ENCODE assay signal across 10 mouse cellular contexts in the genomic region with DNA sequence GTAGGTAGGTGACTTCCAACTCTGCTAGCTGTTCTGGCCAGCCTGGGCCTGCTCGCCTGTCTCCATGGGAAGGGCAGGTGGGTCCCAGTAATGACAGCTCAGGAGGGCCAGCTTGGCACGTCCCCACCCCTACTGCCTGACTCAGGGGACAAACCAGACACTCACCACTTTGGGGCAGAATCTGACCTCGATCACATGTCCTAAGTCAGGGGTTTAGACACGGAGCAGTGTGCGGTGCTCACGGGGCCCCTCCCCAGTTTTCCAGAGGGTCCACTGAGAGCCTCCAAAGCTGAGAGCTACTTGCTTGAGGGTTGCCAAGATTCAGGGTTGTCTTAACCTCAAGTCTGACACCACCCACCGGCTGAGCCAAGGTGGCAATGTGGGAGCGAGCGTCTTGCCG. TPM values are rescaled to one million over a fixed set of nuclear protein-coding genes. Genes with fewer than 3 reads are reported as not detected.
DNase-seq lines count a peak whose midpoint lies in the region; ATAC-seq lines count a peak whose summit lies in the region.
"Had no signal": no experiment of that assay in that cellular context is flagged by ENCODE, and none has a peak within 500 bp of the region (broad histone marks: within the 10 kb centered on the region; RNA-seq: fewer than 3 reads in every experiment).

No protein-coding gene starts in this region.

- no peak for DNase-seq in hindbrain, embryonic 14.5 days (ENCODE audit: low spot score)
- no peak for DNase-seq in hindbrain, embryonic 10.5 days (ENCODE audit: low spot score)
- peak; percentile 45 for DNase-seq in testis, postnatal 10 days (ENCODE audit: low spot score)
- DNase-seq in testis, postnatal 14 days (ENCODE audit: low spot score), result no peak
- no peak for DNase-seq in thymus, postnatal 25 days
- DNase-seq in kidney, adult 8-10 months, result no peak

- no peaks in the 10 kb centered on the region for H3K27me3 ChIP-seq in forebrain, embryonic 12.5 days
- no peaks in the 10 kb centered on the region for H3K27me3 ChIP-seq in forebrain, embryonic 16.5 days (replicated peaks; ENCODE audit: control insufficient read depth, insufficient read depth, low read length)
- H3K27me3 ChIP-seq in hindbrain, embryonic 14.5 days (ENCODE audit: control insufficient read depth, insufficient read depth, low read length), result no peaks in the 10 kb centered on the region
- H3K27me3 ChIP-seq in hindbrain, embryonic 10.5 days (ENCODE audit: insufficient read depth, poor library complexity, severe bottlenecking), result peaks cover 7% of the 10 kb centered on the region; the same call in 1 of the 2 replicates
- H3K27me3 ChIP-seq: megakaryocyte, embryonic 14.5 days had no signal

- H3K27ac ChIP-seq in forebrain, embryonic 12.5 days, result peak overlapping the region; percentile 84; the same call in 1 of the 2 replicates
- no peak overlapping the region for H3K27ac ChIP-seq in forebrain, embryonic 16.5 days (ENCODE audit: low read length)
- peak overlapping the region; percentile 77 for H3K27ac ChIP-seq in hindbrain, embryonic 14.5 days
- H3K27ac ChIP-seq in hindbrain, embryonic 10.5 days, result no peak overlapping the region

- peak; percentile 7; the same call in 1 of the 2 replicates for ATAC-seq in forebrain, embryonic 12.5 days (ENCODE audit: low FRiP score)
- no peak for ATAC-seq in forebrain, embryonic 16.5 days
- ATAC-seq in hindbrain, embryonic 14.5 days (ENCODE audit: low FRiP score), result no peak

- H3K9me3 ChIP-seq in forebrain, embryonic 12.5 days, result no peaks in the 10 kb centered on the region
- H3K9me3 ChIP-seq in forebrain, embryonic 16.5 days (ENCODE audit: control insufficient read depth, low read length), result no peaks in the 10 kb centered on the region
- H3K9me3 ChIP-seq in hindbrain, embryonic 14.5 days (ENCODE audit: control insufficient read depth, low read length), result no peaks in the 10 kb centered on the region
- H3K9me3 ChIP-seq in hindbrain, embryonic 10.5 days, result no peaks in the 10 kb centered on the region
- H3K9me3 ChIP-seq: megakaryocyte, embryonic 14.5 days had no signal

- H3K4me2 ChIP-seq in forebrain, embryonic 12.5 days, result no peak overlapping the region
- H3K4me2 ChIP-seq in forebrain, embryonic 16.5 days (ENCODE audit: low read length), result no peak overlapping the region
- no peak overlapping the region for H3K4me2 ChIP-seq in hindbrain, embryonic 14.5 days (replicated peaks)

- peaks cover 5% of the 10 kb centered on the region; the same call in 1 of the 2 replicates for H3K36me3 ChIP-seq in forebrain, embryonic 12.5 days (replicated peaks)
- no peaks in the 10 kb centered on the region for H3K36me3 ChIP-seq in forebrain, embryonic 16.5 days (ENCODE audit: control insufficient read depth, insufficient read depth)
- H3K36me3 ChIP-seq in hindbrain, embryonic 14.5 days (replicated peaks; ENCODE audit: control insufficient read depth, insufficient read depth), result no peaks in the 10 kb centered on the region
- peaks cover 23% of the 10 kb centered on the region for H3K36me3 ChIP-seq in hindbrain, embryonic 10.5 days

- peaks cover 57% of the 10 kb centered on the region for H3K4me1 ChIP-seq in forebrain, embryonic 12.5 days
- H3K4me1 ChIP-seq in forebrain, embryonic 16.5 days (replicated peaks; ENCODE audit: control insufficient read depth, insufficient read depth, low read length), result peaks cover 43% of the 10 kb centered on the region
- peaks cover 52% of the 10 kb centered on the region for H3K4me1 ChIP-seq in hindbrain, embryonic 14.5 days (replicated peaks; ENCODE audit: control insufficient read depth, insufficient read depth, low read length)
- H3K4me1 ChIP-seq in hindbrain, embryonic 10.5 days (replicated peaks), result peaks cover 42% of the 10 kb centered on the region

- 83% methylated on average over 10 of the region's 10 CpGs for WGBS in forebrain, embryonic 12.5 days
- 55% methylated on average over 10 of the region's 10 CpGs for WGBS in forebrain, embryonic 16.5 days
- 67% methylated on average over 10 of the region's 10 CpGs for WGBS in hindbrain, embryonic 14.5 days
- WGBS in hindbrain, embryonic 10.5 days, result 87% methylated on average over 10 of the region's 10 CpGs

- H3K4me3 ChIP-seq in forebrain, embryonic 12.5 days (replicated peaks), result no peak overlapping the region
- H3K4me3 ChIP-seq in forebrain, embryonic 16.5 days (replicated peaks; ENCODE audit: low read length), result no peak overlapping the region
- H3K4me3 ChIP-seq in hindbrain, embryonic 14.5 days (replicated peaks; ENCODE audit: low read length), result no peak overlapping the region
- no peak overlapping the region for H3K4me3 ChIP-seq in hindbrain, embryonic 10.5 days
- H3K4me3 ChIP-seq: megakaryocyte, embryonic 14.5 days had no signal

- H3K9ac ChIP-seq in forebrain, embryonic 12.5 days, result no peak overlapping the region
- H3K9ac ChIP-seq in forebrain, embryonic 16.5 days (replicated peaks; ENCODE audit: low read depth, low read length), result no peak overlapping the region
- no peak overlapping the region for H3K9ac ChIP-seq in hindbrain, embryonic 14.5 days

RNA-seq across cellular contexts. Expression of a gene that starts 6.7 kb away (rescaled TPM):
- polyA plus RNA-seq in forebrain, embryonic 12.5 days (2016; fragmentation: Nextera tagmentation; extraction: Ambion mirVana), result 75.3 and 90.6 TPM in 2 replicates
- 69.9 and 76.8 TPM in 2 replicates for polyA plus RNA-seq in forebrain, embryonic 16.5 days (2015; fragmentation: Nextera tagmentation; extraction: Ambion mirVana)
- 44.7 and 46.7 TPM in 2 replicates for polyA plus RNA-seq in hindbrain, embryonic 14.5 days (2014; fragmentation: Nextera tagmentation; extraction: Ambion mirVana)
- 51.4 and 61.3 TPM in 2 replicates for polyA plus RNA-seq in hindbrain, embryonic 10.5 days (2016; fragmentation: Nextera tagmentation; extraction: Ambion mirVana)

RNA-seq across cellular contexts. Expression of a gene that starts 21.9 kb away (rescaled TPM):
- not detected in 2 replicates for polyA plus RNA-seq in forebrain, embryonic 12.5 days (2016; fragmentation: Nextera tagmentation; extraction: Ambion mirVana)
- polyA plus RNA-seq in forebrain, embryonic 16.5 days (2015; fragmentation: Nextera tagmentation; extraction: Ambion mirVana), result not detected in 2 replicates
- polyA plus RNA-seq in hindbrain, embryonic 14.5 days (2014; fragmentation: Nextera tagmentation; extraction: Ambion mirVana), result not detected in 2 replicates
- not detected in 2 replicates for polyA plus RNA-seq in hindbrain, embryonic 10.5 days (2016; fragmentation: Nextera tagmentation; extraction: Ambion mirVana)
- polyA plus RNA-seq: adrenal gland, adult 2 months had no signal

RNA-seq across cellular contexts. Expression of a gene that starts 42.1 kb away (rescaled TPM):
- not detected in 2 replicates for polyA plus RNA-seq in forebrain, embryonic 12.5 days (2016; fragmentation: Nextera tagmentation; extraction: Ambion mirVana)
- not detected in 2 replicates for polyA plus RNA-seq in forebrain, embryonic 16.5 days (2015; fragmentation: Nextera tagmentation; extraction: Ambion mirVana)
- polyA plus RNA-seq in hindbrain, embryonic 14.5 days (2014; fragmentation: Nextera tagmentation; extraction: Ambion mirVana), result not detected in 2 replicates
- not detected in 2 replicates for polyA plus RNA-seq in hindbrain, embryonic 10.5 days (2016; fragmentation: Nextera tagmentation; extraction: Ambion mirVana)

Comparison
In these comparisons a context has a peak if more than half of its experiments do, and no peak if none do; other contexts are left out.
1. H3K27ac ChIP-seq: peak in forebrain, embryonic 12.5 days (single experiment) and hindbrain, embryonic 14.5 days (single experiment); none in forebrain, embryonic 16.5 days (single experiment) and hindbrain, embryonic 10.5 days (single experiment).